Mouse (Mus musculus): Measurements from ENCODE around the gene Exosc7.

- TF ChIP-seq POLR2A (IDR thresholded peaks at IDR 0.05; ENCODE audit: borderline replicate concordance, control insufficient read depth, low read depth, low read length) (no peak), CTCF (IDR thresholded peaks at IDR 0.05; ENCODE audit: control insufficient read depth, insufficient read depth, low read length) (no peak)
Observed at GRCm38 (mm10) chr9:123104362-123104761, 8.7 kb upstream of the Exosc7 start.
